Mouse (Mus musculus) gonadal fat pad, adult 2 months (tissue): ENCODE data around the gene Vinac1. TPM values are rescaled to one million over a fixed set of nuclear protein-coding genes. Genes with fewer than 3 reads are reported as not detected.
"Not testable (repeated sequence)": the region's sequence is repeated elsewhere in the genome, so short reads cannot be mapped to it uniquely, and the experiment has no call there.

Experiments
- DNase-seq: peaks from one replicate; pipeline ENCODE4 v3.0.0-alpha.2; 2012; ENCODE audit warnings: low read depth
- polyA plus RNA-seq: library from polyadenylated mRNA; depleted of rRNA; stranded (reverse); fragments of >200 nt; gene quantifications from 2 replicates; pipeline ENCODE4 v1.2.3, GENCODE M21; 2012; rRNA removed

Gene Vinac1
- polyA plus RNA-seq, 1 experiment, result 0.19 TPM

DNA sequence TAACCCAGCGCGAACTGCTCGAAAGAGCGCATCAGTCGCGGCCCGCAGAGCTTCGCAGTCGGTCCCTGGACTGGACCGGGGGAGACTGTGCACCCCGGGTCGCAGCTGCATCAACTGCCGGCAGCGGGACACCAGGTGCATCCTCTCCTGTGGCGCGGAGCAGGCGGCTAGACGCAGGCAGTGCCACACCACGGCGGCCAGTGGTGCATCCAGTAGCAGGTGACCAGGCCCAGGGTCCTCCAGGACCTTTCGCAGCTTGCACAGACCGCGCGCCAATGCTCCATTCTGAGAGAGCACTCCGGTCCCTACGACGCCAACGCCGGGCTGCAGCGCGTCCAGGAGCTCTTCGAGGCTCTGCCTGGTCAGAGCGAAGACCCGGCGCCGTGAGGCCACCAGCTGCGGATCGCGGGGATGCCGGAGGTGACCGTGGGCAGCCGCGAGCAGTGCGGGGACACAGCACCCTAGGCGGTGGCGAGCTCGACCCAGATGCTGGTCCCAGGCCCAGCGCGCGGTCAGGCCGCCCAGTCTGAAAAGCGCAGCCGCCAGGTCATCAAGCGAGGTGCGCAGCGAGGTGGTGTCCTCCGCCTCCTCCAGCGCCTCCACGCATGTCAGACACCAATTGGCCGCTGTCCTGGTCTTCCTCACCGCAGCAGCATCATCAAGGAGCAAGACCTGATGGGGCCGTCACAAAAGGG is 8.9 kb downstream of the Vinac1 start:
- DNase-seq, result no peak

GRCm38 (mm10) chr2:129038426-129038936 is 9.5 kb downstream of the Vinac1 start:
- no peak for DNase-seq

GRCm38 (mm10) chr2:129035381-129035780 is 12.6 kb downstream of the Vinac1 start:
- DNase-seq, result no peak

DNA sequence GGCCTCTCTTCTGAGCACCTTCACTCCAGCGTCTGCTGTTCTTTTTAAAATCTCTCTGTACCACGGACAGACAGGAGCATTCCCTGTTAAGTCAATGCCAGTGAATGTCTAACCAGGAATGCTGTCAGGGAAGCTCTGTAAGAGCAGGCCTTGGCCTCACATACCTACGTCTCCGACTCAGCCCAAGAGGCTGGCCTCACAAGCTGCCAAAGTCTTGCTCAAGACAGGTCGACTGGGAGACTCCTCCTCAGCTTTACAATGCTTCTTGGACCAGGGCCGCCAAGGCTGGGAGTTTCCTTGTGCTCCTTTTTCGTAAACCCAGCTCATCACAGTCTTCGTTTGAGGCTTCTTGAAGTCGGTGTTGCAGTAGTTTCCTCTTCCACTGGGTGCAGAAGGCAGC is 23.2 kb downstream of the Vinac1 start:
- peak; percentile 77 for DNase-seq

DNA sequence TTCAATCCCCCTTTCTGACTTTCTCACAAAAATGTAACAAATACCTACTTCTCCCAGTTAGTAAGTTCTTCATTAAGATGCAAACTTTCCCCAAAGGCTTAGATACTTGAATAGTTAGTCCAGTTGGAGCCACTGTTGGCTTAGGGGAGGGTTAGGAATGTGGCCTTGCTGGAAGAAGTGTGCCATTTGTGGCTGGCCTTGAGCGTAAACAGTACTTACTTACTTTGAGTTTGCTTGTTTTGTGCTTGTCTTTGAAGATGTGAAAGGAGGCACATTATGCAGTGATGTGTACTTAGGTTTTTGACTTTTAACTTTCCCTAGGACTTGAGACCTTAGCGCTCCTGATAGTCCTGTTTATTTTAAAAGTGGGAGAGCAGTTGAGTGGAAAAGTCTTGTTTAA is 27.9 kb downstream of the Vinac1 start:
- no peak for DNase-seq

- DNase-seq, result not testable (repeated sequence)
Measured at GRCm38 (mm10) chr2:129008867-129009266, 39.1 kb downstream of the Vinac1 start.

GRCm38 (mm10) chr2:129006194-129006749 is 41.7 kb downstream of the Vinac1 start:
- no peak for DNase-seq

DNA sequence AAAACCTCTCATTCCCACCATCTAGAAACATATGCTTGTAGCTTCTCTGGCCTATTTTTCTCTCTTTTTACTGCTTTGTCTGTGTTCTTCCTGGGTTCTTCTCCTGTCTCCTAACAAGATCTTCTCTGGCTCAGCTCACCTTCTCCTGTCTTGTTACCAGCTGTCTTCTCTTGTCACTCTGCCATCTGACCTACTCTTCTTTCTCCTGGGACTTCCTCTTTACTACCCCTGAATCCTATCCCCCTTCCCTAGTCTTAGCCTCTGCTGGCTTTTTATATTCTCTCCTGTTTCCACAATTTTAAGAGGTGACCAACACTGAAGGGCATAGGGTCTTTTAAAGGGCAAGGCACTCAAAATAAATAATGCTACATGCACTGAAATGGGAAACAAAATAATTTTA is 43.1 kb downstream of the Vinac1 start:
- no peak for DNase-seq

DNA sequence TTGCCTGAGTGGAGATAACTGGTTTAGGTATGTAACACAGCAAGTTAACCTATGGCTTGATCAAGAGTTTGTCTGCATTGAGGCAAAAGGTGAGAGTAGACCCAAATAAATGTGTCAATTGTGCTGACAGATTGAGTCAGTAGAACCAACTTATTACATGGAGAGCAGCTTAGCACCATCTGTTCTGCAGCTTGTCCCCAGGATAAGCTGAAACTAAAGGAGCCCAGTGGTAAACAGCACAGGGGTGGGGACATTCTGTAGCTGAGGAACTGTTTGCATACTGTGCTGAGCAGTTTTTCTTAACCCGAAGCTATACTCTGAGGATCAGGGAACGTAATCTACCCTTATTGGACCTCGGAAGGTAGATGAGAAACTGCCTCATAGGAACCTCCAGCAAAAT is 63.2 kb downstream of the Vinac1 start:
- no peak for DNase-seq

DNA sequence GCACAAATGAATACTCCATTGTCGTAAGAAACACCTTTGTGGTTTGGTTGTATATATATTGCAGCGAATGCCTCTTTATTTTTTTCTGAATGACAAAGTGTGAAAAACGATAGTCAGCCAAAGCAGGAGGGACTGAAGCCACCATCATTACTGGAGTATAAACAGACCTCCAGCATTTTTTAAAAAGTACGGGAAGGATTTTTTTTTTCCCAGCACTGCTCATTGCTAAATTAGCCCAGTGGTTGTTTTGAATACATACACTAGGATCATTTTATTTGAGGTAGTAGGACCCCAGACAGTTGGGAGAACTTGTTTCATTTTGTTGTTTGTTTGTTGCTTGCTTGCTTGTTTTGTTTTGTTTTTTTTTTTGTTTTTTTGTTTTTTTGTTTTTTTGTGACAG is 72.4 kb downstream of the Vinac1 start:
- no peak for DNase-seq

Other genes with a start within 250 kb of the Vinac1 start
- 24.5 and 26.3 TPM in 2 replicates for gene Tmem87b, start 230.1 kb downstream of the Vinac1 start, polyA plus RNA-seq
- 3.2 and 4.3 TPM in 2 replicates for gene Fbln7, start 185.2 kb downstream of the Vinac1 start, polyA plus RNA-seq
- gene Zc3h8, start 104.1 kb downstream of the Vinac1 start, polyA plus RNA-seq, result 1.6 TPM in 2 replicates
- gene Zc3h6, start 80.8 kb downstream of the Vinac1 start, polyA plus RNA-seq, result 2.2 and 3.8 TPM in 2 replicates
- gene Gm10762, start 80.4 kb downstream of the Vinac1 start, polyA plus RNA-seq, result 3.9 and 4.4 TPM in 2 replicates
- gene Ttl, start 17.8 kb upstream of the Vinac1 start, polyA plus RNA-seq, result 4.8 and 6.4 TPM in 2 replicates
- gene Polr1b, start 52.8 kb upstream of the Vinac1 start, polyA plus RNA-seq, result 17.4 and 18.6 TPM in 2 replicates
- 30.6 and 34.8 TPM in 2 replicates for gene Chchd5, start 81.5 kb upstream of the Vinac1 start, polyA plus RNA-seq
- 15.0 and 15.6 TPM in 2 replicates for gene Slc20a1, start 150.6 kb upstream of the Vinac1 start, polyA plus RNA-seq
- gene Ckap2l, start 249.0 kb upstream of the Vinac1 start, polyA plus RNA-seq, result 0.24 and 0.38 TPM in 2 replicates